Mouse (Mus musculus) embryonic facial prominence, embryonic 13.5 days (tissue): ENCODE measurements around the gene Boc. TPM values are rescaled to one million over a fixed set of nuclear protein-coding genes. Genes with fewer than 3 reads are reported as not detected.
A peak's percentile ranks its signal among the peaks of the same experiment; 100 is the strongest.
"Not testable (repeated sequence)": the region's sequence is repeated elsewhere in the genome, so short reads cannot be mapped to it uniquely, and the experiment has no call there.

Experiments
- ATAC-seq: fragments of 200-750 bp; cut with Nextera tagmentation; 2 replicates; pipeline ENCODE4 v1.8.0; 2017; ENCODE audit warnings: low read depth; ENCODE audit not compliant: insufficient number of reproducible peaks, insufficient read depth, low FRiP score, low TSS enrichment
- H3K27ac ChIP-seq: fragments of 300-500 bp; sonication (generic); 2 replicates; pipeline ENCODE4 v1.5.1; 2015; ENCODE audit warnings: moderate library complexity, mild to moderate bottlenecking, inconsistent platforms
- H3K27me3 ChIP-seq: fragments of 300-500 bp; sonication (generic); 2 replicates; pipeline ENCODE4 v1.6.1; 2015; ENCODE audit warnings: mild to moderate bottlenecking, inconsistent platforms
- H3K36me3 ChIP-seq: fragments of 300-500 bp; sonication (generic); 2 replicates; pipeline ENCODE4 v1.6.1; 2015; ENCODE audit warnings: mild to moderate bottlenecking, inconsistent platforms
- H3K4me1 ChIP-seq: fragments of 300-500 bp; sonication (generic); 2 replicates; pipeline ENCODE4 v1.6.1; 2015; ENCODE audit warnings: inconsistent platforms
- H3K4me2 ChIP-seq: fragments of 300-500 bp; sonication (generic); 2 replicates; pipeline ENCODE4 v1.6.1; 2015; ENCODE audit warnings: moderate library complexity, mild to moderate bottlenecking, inconsistent platforms
- H3K4me3 ChIP-seq: fragments of 300-500 bp; sonication (generic); 2 replicates; pipeline ENCODE4 v1.5.1; 2015; ENCODE audit warnings: mild to moderate bottlenecking, inconsistent platforms
- H3K9ac ChIP-seq: fragments of 300-500 bp; sonication (generic); 2 replicates; pipeline ENCODE4 v1.6.1; 2015; ENCODE audit warnings: mild to moderate bottlenecking, inconsistent platforms
- H3K9me3 ChIP-seq: fragments of 300-500 bp; sonication (generic); 2 replicates; pipeline ENCODE4 v1.6.1; 2016; ENCODE audit warnings: inconsistent platforms
- WGBS: fragments of 180-500 bp; shearing (Covaris S2); methylation state at CpG from one replicate; pipeline ENCODE4 v1.1.7; 2015; ENCODE audit warnings: mixed read lengths; 5-methylcytosine and 5-hydroxymethylcytosine counted together
- microRNA-seq: library from miRNA; unstranded; fragments of <30 nt; microRNA quantifications from one replicate; pipeline ENCODE4, GENCODE M21; 2016
- polyA plus RNA-seq: library from polyadenylated mRNA; unstranded; fragments of >200 nt; fragmentation: Nextera tagmentation; extraction: Ambion mirVana; gene quantifications from 2 replicates; pipeline ENCODE4 v1.2.1, GENCODE M21; 2015

The Boc gene
- polyA plus RNA-seq, 1 experiment from 2014 or later: 51.1 TPM

DNA sequence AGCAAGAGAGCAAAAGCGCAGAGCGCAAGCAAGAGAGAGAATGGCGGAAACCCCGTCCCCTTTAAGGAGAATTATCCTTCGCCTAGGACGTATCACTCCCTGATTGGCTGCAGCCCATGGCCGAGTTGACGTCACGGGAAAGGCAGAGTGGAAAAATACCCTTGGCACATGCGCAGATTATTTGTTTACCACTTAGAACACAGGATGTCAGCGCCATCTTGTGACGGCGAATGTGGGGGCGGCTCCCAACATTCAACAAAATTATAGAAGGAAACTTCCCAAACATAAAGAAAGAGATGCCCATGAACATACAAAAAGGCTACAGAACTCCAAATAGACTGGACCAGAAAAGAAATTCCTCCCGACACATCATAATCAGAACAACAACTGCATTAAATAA lies 116.8 kb downstream of the Boc start:
- not testable (repeated sequence) for H3K4me3 ChIP-seq, H3K9me3 ChIP-seq, H3K9ac ChIP-seq, H3K4me1 ChIP-seq, H3K27ac ChIP-seq, ATAC-seq, H3K27me3 ChIP-seq, H3K4me2 ChIP-seq, H3K36me3 ChIP-seq
- WGBS: 94% methylated on average over 15 of the region's 15 CpGs

DNA sequence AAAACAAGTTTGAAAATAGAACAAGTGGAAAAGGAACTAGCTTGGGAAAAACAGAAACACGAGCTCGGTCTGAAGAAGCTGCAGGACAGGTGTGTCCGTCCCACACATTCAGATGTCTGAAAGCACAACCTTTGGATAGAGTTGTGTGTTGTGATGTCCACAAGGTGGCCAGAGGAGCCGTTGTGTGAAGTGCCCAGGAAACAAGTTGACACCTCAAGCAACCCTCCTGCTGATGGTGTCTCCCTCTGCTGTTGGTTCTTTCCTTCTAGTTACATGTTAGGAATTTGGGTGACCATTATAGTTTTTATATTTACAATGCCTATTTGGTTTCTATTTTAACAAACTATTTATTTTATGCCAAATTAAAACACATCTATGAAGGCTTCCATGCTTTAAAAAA lies 123.2 kb downstream of the Boc start:
- no peak overlapping the region for H3K9ac ChIP-seq
- H3K9me3 ChIP-seq: no peaks in the 10 kb centered on the region
- WGBS: 65% methylated on average over 4 of the region's 4 CpGs
- H3K4me2 ChIP-seq: no peak overlapping the region
- no peak overlapping the region for H3K27ac ChIP-seq
- no peaks in the 10 kb centered on the region for H3K4me1 ChIP-seq
- H3K27me3 ChIP-seq: no peaks in the 10 kb centered on the region
- H3K36me3 ChIP-seq: no peaks in the 10 kb centered on the region
- ATAC-seq: no peak
- H3K4me3 ChIP-seq: no peak overlapping the region

Small RNAs within 50 kb of the gene (microRNA-seq; reads per million reads assigned to microRNA genes)
- gene Mir3081: 9.8 reads per million, percentile 28 among the genes with 10 or more reads in this experiment

Other genes with a start within 250 kb of the Boc start
- gene Sidt1, start 225.7 kb downstream of the Boc start, polyA plus RNA-seq: 0.52 and 0.53 TPM in 2 replicates
- gene Spice1, start 211.8 kb downstream of the Boc start, polyA plus RNA-seq: 21.0 and 26.7 TPM in 2 replicates
- 0.98 and 1.2 TPM in 2 replicates for gene Cfap44, start 164.1 kb downstream of the Boc start, polyA plus RNA-seq
- 9.9 and 10.0 TPM in 2 replicates for gene Nepro, start 165.4 kb upstream of the Boc start, polyA plus RNA-seq
- 29.7 and 32.7 TPM in 2 replicates for gene Gtpbp8, start 187.5 kb upstream of the Boc start, polyA plus RNA-seq
- gene Cd200r1, start 206.8 kb upstream of the Boc start, polyA plus RNA-seq: 0.63 and 0.81 TPM in 2 replicates